Comparison of ENCODE assay signal across 13 mouse cellular contexts in the genomic region with DNA sequence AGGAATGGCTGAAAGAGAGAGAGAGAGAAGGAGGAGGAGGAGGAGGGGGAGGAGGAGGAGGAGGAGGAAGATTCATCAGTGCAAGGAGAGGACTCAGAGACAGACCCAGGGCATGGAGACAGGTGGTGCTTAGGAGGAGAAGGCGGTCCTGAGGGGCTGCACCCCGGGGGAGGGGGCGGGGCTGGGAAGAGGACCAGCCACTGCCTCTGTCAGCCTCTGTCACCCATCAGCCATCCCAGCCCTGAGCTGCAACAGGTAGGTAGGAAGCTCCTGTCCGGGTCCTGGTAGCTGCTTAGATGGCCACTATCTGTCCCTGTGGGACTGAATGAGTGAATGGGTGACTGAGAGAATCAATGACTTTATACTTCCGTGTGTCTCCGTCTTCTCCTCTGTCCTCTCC. TPM values are rescaled to one million over a fixed set of nuclear protein-coding genes. Genes with fewer than 3 reads are reported as not detected.
A peak's percentile ranks its signal among the peaks of the same experiment; 100 is the strongest.
DNase-seq lines count a peak whose midpoint lies in the region; ATAC-seq lines count a peak whose summit lies in the region.
"Had no signal": no experiment of that assay in that cellular context is flagged by ENCODE, and none has a peak within 500 bp of the region (broad histone marks: within the 10 kb centered on the region; RNA-seq: fewer than 3 reads in every experiment).

No protein-coding gene starts in this region.

- peak; percentile 53 for DNase-seq in cerebellum, adult 11-12 months
- DNase-seq in hindbrain, embryonic 11.5 days (ENCODE audit: low spot score) = no peak
- DNase-seq in retina, embryonic 14.5 days (ENCODE audit: low spot score) = peak; percentile 30
- DNase-seq in retina, postnatal 1 day = no peak
- DNase-seq in lung, postnatal 36 days = no peak
- DNase-seq: cerebellum, postnatal 14 days; gastrocnemius, postnatal 14 days; left cerebral cortex, postnatal 4 days; thymus, adult 2 months had no signal

- no peak for ATAC-seq in cerebellum, adult (ENCODE audit: insufficient number of reproducible peaks, low FRiP score, low TSS enrichment)
- no peak for ATAC-seq in hindbrain, embryonic 11.5 days (ENCODE audit: low FRiP score)
- ATAC-seq in hindbrain, embryonic 16.5 days = no peak
- no peak for ATAC-seq in midbrain, embryonic 13.5 days

- H3K27me3 ChIP-seq in hindbrain, embryonic 11.5 days (ENCODE audit: control insufficient read depth, insufficient read depth, low read length) = peaks cover 19% of the 10 kb centered on the region
- peaks cover 8% of the 10 kb centered on the region for H3K27me3 ChIP-seq in hindbrain, embryonic 16.5 days (replicated peaks; ENCODE audit: control insufficient read depth, insufficient read depth, low read length)
- H3K27me3 ChIP-seq in midbrain, embryonic 13.5 days = peaks cover 46% of the 10 kb centered on the region

- H3K9me3 ChIP-seq in hindbrain, embryonic 11.5 days (ENCODE audit: control insufficient read depth, low read length) = no peaks in the 10 kb centered on the region
- no peaks in the 10 kb centered on the region for H3K9me3 ChIP-seq in hindbrain, embryonic 16.5 days (ENCODE audit: control insufficient read depth, low read length)
- H3K9me3 ChIP-seq in midbrain, embryonic 13.5 days = no peaks in the 10 kb centered on the region

- 8% methylated on average over 6 of the region's 6 CpGs for WGBS in hindbrain, embryonic 11.5 days
- 6% methylated on average over 6 of the region's 6 CpGs for WGBS in hindbrain, embryonic 16.5 days
- WGBS in midbrain, embryonic 13.5 days = 0% methylated on average over 6 of the region's 6 CpGs

- H3K4me3 ChIP-seq in hindbrain, embryonic 11.5 days (ENCODE audit: low read depth, low read length) = no peak overlapping the region
- H3K4me3 ChIP-seq in hindbrain, embryonic 16.5 days (ENCODE audit: low read length) = no peak overlapping the region
- H3K4me3 ChIP-seq in midbrain, embryonic 13.5 days (replicated peaks) = peak overlapping the region; percentile 14
- H3K4me3 ChIP-seq: layer of hippocampus, adult 2 months had no signal

- peaks cover 18% of the 10 kb centered on the region for H3K4me1 ChIP-seq in hindbrain, embryonic 11.5 days (replicated peaks; ENCODE audit: control insufficient read depth, insufficient read depth, low read length)
- peaks cover 21% of the 10 kb centered on the region for H3K4me1 ChIP-seq in hindbrain, embryonic 16.5 days (ENCODE audit: control insufficient read depth, insufficient read depth, low read depth, low read length)
- peaks cover 47% of the 10 kb centered on the region for H3K4me1 ChIP-seq in midbrain, embryonic 13.5 days (replicated peaks)

- no peaks in the 10 kb centered on the region for H3K36me3 ChIP-seq in hindbrain, embryonic 11.5 days (ENCODE audit: control insufficient read depth, insufficient read depth, low read length)
- H3K36me3 ChIP-seq in hindbrain, embryonic 16.5 days (ENCODE audit: control insufficient read depth, insufficient read depth, low read length) = no peaks in the 10 kb centered on the region
- H3K36me3 ChIP-seq in midbrain, embryonic 13.5 days = no peaks in the 10 kb centered on the region

- H3K4me2 ChIP-seq in hindbrain, embryonic 11.5 days (replicated peaks; ENCODE audit: low read depth, low read length) = peak overlapping the region; percentile 13; the same call in 1 of the 2 replicates
- no peak overlapping the region for H3K4me2 ChIP-seq in hindbrain, embryonic 16.5 days (ENCODE audit: low read length)
- H3K4me2 ChIP-seq in midbrain, embryonic 13.5 days (replicated peaks) = peak overlapping the region; percentile 59

- H3K27ac ChIP-seq in hindbrain, embryonic 11.5 days (ENCODE audit: low read depth, low read length) = no peak overlapping the region
- no peak overlapping the region for H3K27ac ChIP-seq in hindbrain, embryonic 16.5 days (ENCODE audit: low read depth, low read length)
- H3K27ac ChIP-seq in midbrain, embryonic 13.5 days = peak overlapping the region; percentile 77
- H3K27ac ChIP-seq: layer of hippocampus, adult 2 months had no signal

- H3K9ac ChIP-seq in hindbrain, embryonic 11.5 days (ENCODE audit: low read depth, low read length) = no peak overlapping the region
- H3K9ac ChIP-seq in hindbrain, embryonic 16.5 days (ENCODE audit: low read depth, low read length) = no peak overlapping the region
- no peak overlapping the region for H3K9ac ChIP-seq in midbrain, embryonic 13.5 days (replicated peaks)

RNA-seq across cellular contexts. Expression of gene Gng8, which starts 2.0 kb away (rescaled TPM):
- 9.0 and 11.0 TPM in 2 replicates for polyA plus RNA-seq in hindbrain, embryonic 11.5 days (2014; fragmentation: Nextera tagmentation; extraction: Ambion mirVana)
- polyA plus RNA-seq in hindbrain, embryonic 16.5 days (2015; fragmentation: Nextera tagmentation; extraction: Ambion mirVana) = 1.5 and 1.6 TPM in 2 replicates
- polyA plus RNA-seq in midbrain, embryonic 13.5 days (2015; fragmentation: Nextera tagmentation; extraction: Ambion mirVana) = 23.4 and 30.8 TPM in 2 replicates

RNA-seq across cellular contexts. Expression of gene Ptgir, which starts 12.7 kb away (rescaled TPM):
- 0.56 and 0.81 TPM in 2 replicates for polyA plus RNA-seq in hindbrain, embryonic 11.5 days (2014; fragmentation: Nextera tagmentation; extraction: Ambion mirVana)
- 0.14 and 0.26 TPM in 2 replicates for polyA plus RNA-seq in hindbrain, embryonic 16.5 days (2015; fragmentation: Nextera tagmentation; extraction: Ambion mirVana)
- 0.41 and 0.54 TPM in 2 replicates for polyA plus RNA-seq in midbrain, embryonic 13.5 days (2015; fragmentation: Nextera tagmentation; extraction: Ambion mirVana)

RNA-seq across cellular contexts. Expression of gene Dact3, which starts 18.5 kb away (rescaled TPM):
- polyA plus RNA-seq in hindbrain, embryonic 11.5 days (2014; fragmentation: Nextera tagmentation; extraction: Ambion mirVana) = 7.6 and 8.0 TPM in 2 replicates
- polyA plus RNA-seq in hindbrain, embryonic 16.5 days (2015; fragmentation: Nextera tagmentation; extraction: Ambion mirVana) = 2.9 and 3.5 TPM in 2 replicates
- 2.8 and 2.9 TPM in 2 replicates for polyA plus RNA-seq in midbrain, embryonic 13.5 days (2015; fragmentation: Nextera tagmentation; extraction: Ambion mirVana)

RNA-seq across cellular contexts. Expression of gene Calm3, which starts 30.3 kb away (rescaled TPM):
- 322 and 337 TPM in 2 replicates for polyA plus RNA-seq in hindbrain, embryonic 11.5 days (2014; fragmentation: Nextera tagmentation; extraction: Ambion mirVana)
- polyA plus RNA-seq in hindbrain, embryonic 16.5 days (2015; fragmentation: Nextera tagmentation; extraction: Ambion mirVana) = 419 and 442 TPM in 2 replicates
- polyA plus RNA-seq in midbrain, embryonic 13.5 days (2015; fragmentation: Nextera tagmentation; extraction: Ambion mirVana) = 297 and 325 TPM in 2 replicates

RNA-seq across cellular contexts. Expression of gene Pnmal2, which starts 50.9 kb away (rescaled TPM):
- polyA plus RNA-seq in hindbrain, embryonic 11.5 days (2014; fragmentation: Nextera tagmentation; extraction: Ambion mirVana) = 7.8 and 11.0 TPM in 2 replicates
- 143 and 146 TPM in 2 replicates for polyA plus RNA-seq in hindbrain, embryonic 16.5 days (2015; fragmentation: Nextera tagmentation; extraction: Ambion mirVana)
- 119 and 120 TPM in 2 replicates for polyA plus RNA-seq in midbrain, embryonic 13.5 days (2015; fragmentation: Nextera tagmentation; extraction: Ambion mirVana)

Comparison
In these comparisons a context has a peak if more than half of its experiments do, and no peak if none do; other contexts are left out.
1. DNase-seq: peak in cerebellum, adult 11-12 months (single experiment) and retina, embryonic 14.5 days (single experiment); none in hindbrain, embryonic 11.5 days (single experiment), retina, postnatal 1 day (single experiment) and lung, postnatal 36 days (single experiment).